Mouse (Mus musculus): Measurements from ENCODE around the gene Olfr1309.
"Not testable (repeated sequence)": the region's sequence is repeated elsewhere in the genome, so short reads cannot be mapped to it uniquely, and the experiment has no call there.

Gene Olfr1309
- long read RNA-seq, experiment 1: 0 reads
- long read RNA-seq, experiment 2: 0 reads

GRCm38 (mm10) chr2:111990181-111990580 is at the start of gene Olfr1309:
Gene Olfr1309, minus strand, starts transcription at chr2:111990281.
- intact Hi-C loops (cut with DNase I): no loop called here

- intact Hi-C loops (cut with DNase I): not testable (repeated sequence)
These were observed 36.9 kb upstream of the Olfr1309 start for GRCm38 (mm10) chr2:112026971-112027370.

- intact Hi-C loops (cut with DNase I): no loop called here
These were observed 34.2 kb upstream of the Olfr1309 start, which contains the start of gene Olfr1311 for GRCm38 (mm10) chr2:112024312-112024711. Gene Olfr1311, minus strand, starts transcription at chr2:112024412.

- intact Hi-C loops (cut with DNase I): no loop called here
These were observed 24.8 kb upstream of the Olfr1309 start for GRCm38 (mm10) chr2:112014900-112015299.

GRCm38 (mm10) chr2:112012608-112013007 is 22.5 kb upstream of the Olfr1309 start, which contains the start of gene Olfr1310:
Gene Olfr1310, minus strand, starts transcription at chr2:112012708.
- intact Hi-C loops (cut with DNase I): no loop called here

GRCm38 (mm10) chr2:111964844-111965243 is 25.2 kb downstream of the Olfr1309 start, which contains the start of gene Olfr1308:
Gene Olfr1308, minus strand, starts transcription at chr2:111964944.
- intact Hi-C loops (cut with DNase I): no loop called here

- intact Hi-C loops (cut with DNase I): no loop called here
These were observed 40.7 kb downstream of the Olfr1309 start, which contains the start of gene Olfr1307 for GRCm38 (mm10) chr2:111949340-111949739. Gene Olfr1307, minus strand, starts transcription at chr2:111949440.

Measured in adrenal gland (tissue).